Comparison of ENCODE assay signal across 15 mouse cellular contexts in the genomic region with DNA sequence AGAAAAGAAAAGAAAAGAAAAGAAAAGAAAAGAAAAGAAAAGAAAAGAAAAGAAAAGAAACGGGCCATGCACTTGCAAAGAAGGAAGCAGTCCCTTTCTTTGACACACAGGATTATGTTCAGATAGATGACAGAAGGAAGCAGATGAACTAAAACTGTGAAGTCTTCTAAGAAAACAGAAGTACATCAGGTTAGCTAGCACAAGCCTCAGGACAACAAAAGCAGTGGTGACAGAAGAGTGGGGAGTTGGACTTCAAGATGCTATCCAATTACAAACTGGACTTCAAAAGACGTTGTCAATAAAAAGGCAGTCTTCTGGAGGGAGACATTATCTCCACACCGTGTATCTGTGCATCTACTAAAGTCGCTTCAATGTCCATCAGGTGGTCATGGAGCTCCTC. TPM values are rescaled to one million over a fixed set of nuclear protein-coding genes. Genes with fewer than 3 reads are reported as not detected.
A peak's percentile ranks its signal among the peaks of the same experiment; 100 is the strongest.
DNase-seq lines count a peak whose midpoint lies in the region; ATAC-seq and TF ChIP-seq lines count a peak whose summit lies in the region.
"Had no signal": no experiment of that assay in that cellular context is flagged by ENCODE, and none has a peak within 500 bp of the region (broad histone marks: within the 10 kb centered on the region; RNA-seq: fewer than 3 reads in every experiment).

No protein-coding gene starts in this region.

- WGBS in heart, embryonic 13.5 days, result 72% methylated on average over 4 of the region's 4 CpGs
- WGBS in lung, postnatal 0 days, result 55% methylated on average over 4 of the region's 4 CpGs
- 52% methylated on average over 4 of the region's 4 CpGs for WGBS in small intestine, adult 2 months

- peak overlapping the region; percentile 75 for H3K4me2 ChIP-seq in heart, embryonic 13.5 days
- 0 out of 2 replicates have a peak overlapping the region, but pooled peaks have one; percentile 14 for H3K4me2 ChIP-seq in lung, postnatal 0 days (replicated peaks; ENCODE audit: low read depth, low read length)
- H3K4me2 ChIP-seq: limb, embryonic 15.5 days; midbrain, embryonic 15.5 days had no signal

- H3K27ac ChIP-seq in heart, embryonic 13.5 days (replicated peaks), result no peak overlapping the region
- no peak overlapping the region for H3K27ac ChIP-seq in lung, postnatal 0 days (ENCODE audit: low read length)
- peak overlapping the region; percentile 4; the same call in 1 of the 2 replicates for H3K27ac ChIP-seq in brown adipose tissue, adult 24 weeks (replicated peaks; ENCODE audit: low read depth, low read length)
- peak overlapping the region; percentile 24 for H3K27ac ChIP-seq in small intestine, adult 2 months (ENCODE audit: insufficient read depth, low read depth, low read length)
- H3K27ac ChIP-seq: left cerebral cortex, adult 2 months; limb, embryonic 15.5 days; midbrain, embryonic 15.5 days had no signal

- peak overlapping the region; percentile 50; the same call in 1 of the 2 replicates for H3K9ac ChIP-seq in heart, embryonic 13.5 days
- H3K9ac ChIP-seq in lung, postnatal 0 days (replicated peaks; ENCODE audit: low read depth), result no peak overlapping the region
- H3K9ac ChIP-seq: limb, embryonic 15.5 days; midbrain, embryonic 15.5 days had no signal

- no peak for TF ChIP-seq POLR2A in small intestine, adult 2 months (IDR thresholded peaks at IDR 0.05; ENCODE audit: low read depth, low read length)

- no peak for TF ChIP-seq EP300 in lung, postnatal 0 days (IDR thresholded peaks at IDR 0.05)

- H3K36me3 ChIP-seq in heart, embryonic 13.5 days, result no peaks in the 10 kb centered on the region
- H3K36me3 ChIP-seq in lung, postnatal 0 days (ENCODE audit: insufficient read depth, low read length), result no peaks in the 10 kb centered on the region
- no peaks in the 10 kb centered on the region for H3K36me3 ChIP-seq in small intestine, adult 2 months (ENCODE audit: control insufficient read depth, insufficient read depth, low read length)
- H3K36me3 ChIP-seq: limb, embryonic 15.5 days; midbrain, embryonic 15.5 days had no signal

- no peaks in the 10 kb centered on the region for H3K27me3 ChIP-seq in heart, embryonic 13.5 days (replicated peaks)
- H3K27me3 ChIP-seq in lung, postnatal 0 days (replicated peaks; ENCODE audit: insufficient read depth, low read length), result no peaks in the 10 kb centered on the region
- no peaks in the 10 kb centered on the region for H3K27me3 ChIP-seq in small intestine, adult 2 months (ENCODE audit: control insufficient read depth, insufficient read depth, low read length)
- H3K27me3 ChIP-seq: limb, embryonic 15.5 days; midbrain, embryonic 15.5 days had no signal

- DNase-seq in heart, adult 18-20 months, result no peak
- DNase-seq in lung, postnatal 0 days (ENCODE audit: low spot score), result no peak
- DNase-seq in lung, postnatal 14 days, result no peak
- DNase-seq in left cerebral cortex, postnatal 25 days (ENCODE audit: low spot score in 2 of 2), result no peak
- DNase-seq: adrenal gland, postnatal 36 days; cerebellum, adult 8-10 months; right cerebral cortex, postnatal 25 days; thymus, postnatal 4 days had no signal

- intact Hi-C loops in left cerebral cortex, postnatal 25 days (cut with DNase I), result no loop called here

- H3K9me3 ChIP-seq in heart, embryonic 13.5 days, result no peaks in the 10 kb centered on the region
- H3K9me3 ChIP-seq in lung, postnatal 0 days (ENCODE audit: low read length), result no peaks in the 10 kb centered on the region
- H3K9me3 ChIP-seq: limb, embryonic 15.5 days; midbrain, embryonic 15.5 days had no signal

- no peak for TF ChIP-seq CTCF in lung, postnatal 0 days (IDR thresholded peaks at IDR 0.05)
- TF ChIP-seq CTCF in small intestine, adult 2 months (IDR thresholded peaks at IDR 0.05; ENCODE audit: extremely low read depth, insufficient read length, insufficient replicate concordance, low read depth, low read length), result no peak

- ATAC-seq in heart, embryonic 13.5 days (ENCODE audit: extremely low read depth, insufficient number of reproducible peaks, low FRiP score, low TSS enrichment), result no peak
- ATAC-seq in lung, postnatal 0 days, result no peak
- ATAC-seq: forebrain, embryonic 16.5 days; midbrain, embryonic 15.5 days had no signal

- peak overlapping the region; percentile 32 for H3K4me3 ChIP-seq in heart, embryonic 13.5 days
- no peak overlapping the region for H3K4me3 ChIP-seq in lung, postnatal 0 days (ENCODE audit: low read depth, low read length)
- H3K4me3 ChIP-seq in brown adipose tissue, adult 24 weeks (ENCODE audit: insufficient read depth, low read depth, low read length), result peak overlapping the region; percentile 28
- no peak overlapping the region for H3K4me3 ChIP-seq in small intestine, adult 2 months (ENCODE audit: low read depth, low read length)
- H3K4me3 ChIP-seq: left cerebral cortex, adult 2 months; limb, embryonic 15.5 days; midbrain, embryonic 15.5 days had no signal

- peaks cover 27% of the 10 kb centered on the region for H3K4me1 ChIP-seq in heart, embryonic 13.5 days
- H3K4me1 ChIP-seq in lung, postnatal 0 days (ENCODE audit: insufficient read depth, low read depth, low read length), result peaks cover 3% of the 10 kb centered on the region; the same call in 1 of the 2 replicates
- peaks cover 2% of the 10 kb centered on the region for H3K4me1 ChIP-seq in brown adipose tissue, adult 24 weeks (ENCODE audit: control insufficient read depth, insufficient read depth, insufficient read length, low read length)
- peaks cover 8% of the 10 kb centered on the region; the same call in 1 of the 2 replicates for H3K4me1 ChIP-seq in small intestine, adult 2 months (ENCODE audit: control insufficient read depth, insufficient read depth, insufficient read length, low read length)

RNA-seq across cellular contexts. Expression of a gene that starts 3.0 kb away (rescaled TPM):
- 23.0 and 26.3 TPM in 2 replicates for polyA plus RNA-seq in heart, embryonic 13.5 days (2015; fragmentation: Nextera tagmentation; extraction: Ambion mirVana)
- 10 to 100 TPM; 27.7 to 38.3 TPM for total RNA-seq in heart, adult 18-20 months (2021)
- polyA plus RNA-seq in lung, postnatal 0 days (2015; fragmentation: Nextera tagmentation; extraction: Ambion mirVana), result 45.9 and 54.8 TPM in 2 replicates
- polyA plus RNA-seq in brown adipose tissue, adult 24 weeks (2012; ENCODE audit: insufficient read depth, insufficient read length, missing spikeins), result 21.2 and 26.9 TPM in 2 replicates
- polyA plus RNA-seq in small intestine, adult 2 months (2012; rRNA removed), result 3.2 and 8.5 TPM in 2 replicates
- 10 to 100 TPM; 36.8 to 43.1 TPM for total RNA-seq in left cerebral cortex, postnatal 25 days (2021)

Comparison
In these comparisons a context has a peak if more than half of its experiments do, and no peak if none do; other contexts are left out.
1. H3K27ac ChIP-seq: peak in brown adipose tissue, adult 24 weeks (single experiment) and small intestine, adult 2 months (single experiment); none in heart, embryonic 13.5 days (single experiment) and lung, postnatal 0 days (single experiment).
2. H3K4me3 ChIP-seq: peak in heart, embryonic 13.5 days (single experiment) and brown adipose tissue, adult 24 weeks (single experiment); none in lung, postnatal 0 days (single experiment) and small intestine, adult 2 months (single experiment).